Mouse (Mus musculus) liver, embryonic 16.5 days (tissue): Measurements from ENCODE around the gene Ttc30b. TPM values are rescaled to one million over a fixed set of nuclear protein-coding genes. Genes with fewer than 3 reads are reported as not detected.
A peak's percentile ranks its signal among the peaks of the same experiment; 100 is the strongest.
"Not testable (repeated sequence)": the region's sequence is repeated elsewhere in the genome, so short reads cannot be mapped to it uniquely, and the experiment has no call there.

Experiments
- ATAC-seq: fragments of 200-750 bp; cut with Nextera tagmentation; 2 replicates; pipeline ENCODE4 v1.8.0; 2017; ENCODE audit warnings: low read depth, mild to moderate bottlenecking, moderate number of reproducible peaks, moderate library complexity
- H3K27ac ChIP-seq: fragments of 300-500 bp; sonication (generic); 2 replicates; pipeline ENCODE4 v1.5.1; 2014; ENCODE audit warnings: mild to moderate bottlenecking, low read length
- H3K27me3 ChIP-seq: fragments of 300-500 bp; sonication (generic); 2 replicates; pipeline ENCODE4 v1.6.1; 2014; ENCODE audit warnings: low read depth, low read length, mixed read lengths; ENCODE audit not compliant: control insufficient read depth, insufficient read depth
- H3K36me3 ChIP-seq: fragments of 300-500 bp; sonication (generic); 2 replicates; pipeline ENCODE4 v1.6.1; 2014; ENCODE audit warnings: mild to moderate bottlenecking; ENCODE audit not compliant: control insufficient read depth, insufficient read depth
- H3K4me1 ChIP-seq: fragments of 300-500 bp; sonication (generic); 2 replicates; pipeline ENCODE4 v1.6.1; 2014; ENCODE audit warnings: low read depth, low read length, mixed read lengths; ENCODE audit not compliant: control insufficient read depth
- H3K4me2 ChIP-seq: fragments of 300-500 bp; sonication (generic); 2 replicates; pipeline ENCODE4 v1.6.1; 2014; ENCODE audit warnings: low read depth, low read length, mixed read lengths
- H3K4me3 ChIP-seq: fragments of 300-500 bp; sonication (generic); 2 replicates; pipeline ENCODE4 v1.5.1; 2014; ENCODE audit warnings: low read depth, mild to moderate bottlenecking, low read length
- H3K9ac ChIP-seq: fragments of 300-500 bp; sonication (generic); 2 replicates; pipeline ENCODE4 v1.6.1; 2014; ENCODE audit warnings: low read depth, low read length
- H3K9me3 ChIP-seq: fragments of 300-500 bp; sonication (generic); replicated peaks from 2 replicates; pipeline ENCODE4 v1.6.1; 2016; ENCODE audit warnings: low read length; ENCODE audit not compliant: control insufficient read depth
- WGBS: fragments of 180-500 bp; shearing (Covaris S2); extraction: QIAGEN DNeasy Blood & Tissue Kit; methylation state at CpG from one replicate; pipeline ENCODE4 v1.1.7; 2014; ENCODE audit not compliant: insufficient replicate concordance; 5-methylcytosine and 5-hydroxymethylcytosine counted together
- polyA plus RNA-seq: library from polyadenylated mRNA; unstranded; fragments of >200 nt; fragmentation: Nextera tagmentation; extraction: Ambion mirVana; gene quantifications from 2 replicates; pipeline ENCODE4 v1.2.1, GENCODE M21; 2015

Ttc30b gene
- 1.2 TPM in 2 replicates for polyA plus RNA-seq

- Histone ChIP-seq H3K4me3 (peak within 1 kb of the TSS; percentile 70), H3K4me1 (peaks cover 4% of the 10 kb centered on the region; the same call in 1 of the 2 replicates), H3K9me3 (no peaks in the 10 kb centered on the region), H3K9ac (peak within 1 kb of the TSS; percentile 52), H3K27ac (no peak within 1 kb of the TSS), H3K4me2 (peak within 1 kb of the TSS; percentile 75), H3K27me3 (no peaks in the 10 kb centered on the region), H3K36me3 (no peaks in the 10 kb centered on the region)
- WGBS: 5% methylated on average over 35 of the region's 42 CpGs
- peak; percentile 71 for ATAC-seq
Observed at GRCm38 (mm10) chr2:75938117-75939063, at the start of gene Ttc30b. Gene Ttc30b (minus strand): TSS chr2:75938585.

GRCm38 (mm10) chr2:75987739-75988138 lies 49.4 kb upstream of the Ttc30b start:
- H3K4me3 ChIP-seq: no peak overlapping the region
- no peaks in the 10 kb centered on the region for H3K27me3 ChIP-seq
- H3K4me2 ChIP-seq: no peak overlapping the region
- ATAC-seq: no peak
- no peaks in the 10 kb centered on the region for H3K4me1 ChIP-seq
- no peaks in the 10 kb centered on the region for H3K9me3 ChIP-seq
- WGBS: 69% methylated on average over 9 of the region's 9 CpGs
- no peak overlapping the region for H3K27ac ChIP-seq
- no peak overlapping the region for H3K9ac ChIP-seq
- no peaks in the 10 kb centered on the region for H3K36me3 ChIP-seq

- Histone ChIP-seq H3K9me3 (no peaks in the 10 kb centered on the region), H3K27ac (no peak overlapping the region)
Observed at GRCm38 (mm10) chr2:75985124-75985523, 46.7 kb upstream of the Ttc30b start.

GRCm38 (mm10) chr2:75983847-75984246 lies 45.5 kb upstream of the Ttc30b start:
- Histone ChIP-seq H3K4me2 (no peak overlapping the region), H3K4me1 (no peaks in the 10 kb centered on the region), H3K9me3 (no peaks in the 10 kb centered on the region), H3K27ac (no peak overlapping the region), H3K27me3 (no peaks in the 10 kb centered on the region), H3K4me3 (no peak overlapping the region), H3K36me3 (no peaks in the 10 kb centered on the region), H3K9ac (no peak overlapping the region)
- ATAC-seq: no peak
- WGBS: 59% methylated on average over 3 of the region's 3 CpGs

More at GRCm38 (mm10) chr2:75985124-75985523, 46.7 kb upstream of the Ttc30b start:
- no peaks in the 10 kb centered on the region for H3K27me3 ChIP-seq
- H3K9ac ChIP-seq: no peak overlapping the region
- no peak overlapping the region for H3K4me3 ChIP-seq
- WGBS: 6% methylated on average over 2 of the region's 2 CpGs
- H3K4me1 ChIP-seq: no peaks in the 10 kb centered on the region
- H3K4me2 ChIP-seq: no peak overlapping the region
- H3K36me3 ChIP-seq: no peaks in the 10 kb centered on the region
- ATAC-seq: no peak

GRCm38 (mm10) chr2:75983091-75983490 lies 44.7 kb upstream of the Ttc30b start:
- 83% methylated on average over 3 of the region's 3 CpGs for WGBS
- H3K27me3 ChIP-seq: no peaks in the 10 kb centered on the region
- H3K4me2 ChIP-seq: no peak overlapping the region
- no peak for ATAC-seq
- no peaks in the 10 kb centered on the region for H3K4me1 ChIP-seq
- no peaks in the 10 kb centered on the region for H3K9me3 ChIP-seq
- no peak overlapping the region for H3K27ac ChIP-seq
- H3K36me3 ChIP-seq: no peaks in the 10 kb centered on the region
- no peak overlapping the region for H3K9ac ChIP-seq
- H3K4me3 ChIP-seq: no peak overlapping the region

- Histone ChIP-seq H3K9ac (no peak overlapping the region), H3K9me3 (no peaks in the 10 kb centered on the region), H3K27me3 (no peaks in the 10 kb centered on the region), H3K4me1 (no peaks in the 10 kb centered on the region), H3K4me2 (no peak overlapping the region), H3K27ac (no peak overlapping the region), H3K4me3 (no peak overlapping the region), H3K36me3 (no peaks in the 10 kb centered on the region)
- WGBS: 69% methylated on average over 4 of the region's 4 CpGs
- ATAC-seq: no peak
Observed at GRCm38 (mm10) chr2:75982626-75983025, 44.2 kb upstream of the Ttc30b start.

GRCm38 (mm10) chr2:75981440-75982081 lies 43.2 kb upstream of the Ttc30b start, which contains the start of gene Ttc30a1:
Gene Ttc30a1 (minus strand): TSS chr2:75981967.
- ATAC-seq: peak; percentile 66
- not testable (repeated sequence) for H3K36me3 ChIP-seq, H3K9me3 ChIP-seq, H3K27ac ChIP-seq, H3K4me1 ChIP-seq, H3K27me3 ChIP-seq
- WGBS: 4% methylated on average over 31 of the region's 34 CpGs
- peak within 1 kb of the TSS; percentile 63 for H3K4me3 ChIP-seq
- H3K9ac ChIP-seq: peak within 1 kb of the TSS; percentile 55
- H3K4me2 ChIP-seq: peak within 1 kb of the TSS; percentile 70

- H3K27ac ChIP-seq, H3K9me3 ChIP-seq, ATAC-seq, H3K36me3 ChIP-seq, H3K4me1 ChIP-seq, H3K27me3 ChIP-seq, H3K9ac ChIP-seq: not testable (repeated sequence)
- Histone ChIP-seq H3K4me2 (peak overlapping the region; percentile 70; the same call in 1 of the 2 replicates), H3K4me3 (peak overlapping the region; percentile 63)
- WGBS: 91% methylated on average over 13 of the region's 13 CpGs
Observed at GRCm38 (mm10) chr2:75980933-75981439, 42.6 kb upstream of the Ttc30b start.
